Mouse (Mus musculus): ENCODE results near the gene Tldc1. TPM values are rescaled to one million over a fixed set of nuclear protein-coding genes. Genes with fewer than 3 reads are reported as not detected.
A peak's percentile ranks its signal among the peaks of the same experiment; 100 is the strongest.

Gene Tldc1
- total RNA-seq, 2 experiments from 2014 or later: 10.5 to 12.4 TPM

DNA sequence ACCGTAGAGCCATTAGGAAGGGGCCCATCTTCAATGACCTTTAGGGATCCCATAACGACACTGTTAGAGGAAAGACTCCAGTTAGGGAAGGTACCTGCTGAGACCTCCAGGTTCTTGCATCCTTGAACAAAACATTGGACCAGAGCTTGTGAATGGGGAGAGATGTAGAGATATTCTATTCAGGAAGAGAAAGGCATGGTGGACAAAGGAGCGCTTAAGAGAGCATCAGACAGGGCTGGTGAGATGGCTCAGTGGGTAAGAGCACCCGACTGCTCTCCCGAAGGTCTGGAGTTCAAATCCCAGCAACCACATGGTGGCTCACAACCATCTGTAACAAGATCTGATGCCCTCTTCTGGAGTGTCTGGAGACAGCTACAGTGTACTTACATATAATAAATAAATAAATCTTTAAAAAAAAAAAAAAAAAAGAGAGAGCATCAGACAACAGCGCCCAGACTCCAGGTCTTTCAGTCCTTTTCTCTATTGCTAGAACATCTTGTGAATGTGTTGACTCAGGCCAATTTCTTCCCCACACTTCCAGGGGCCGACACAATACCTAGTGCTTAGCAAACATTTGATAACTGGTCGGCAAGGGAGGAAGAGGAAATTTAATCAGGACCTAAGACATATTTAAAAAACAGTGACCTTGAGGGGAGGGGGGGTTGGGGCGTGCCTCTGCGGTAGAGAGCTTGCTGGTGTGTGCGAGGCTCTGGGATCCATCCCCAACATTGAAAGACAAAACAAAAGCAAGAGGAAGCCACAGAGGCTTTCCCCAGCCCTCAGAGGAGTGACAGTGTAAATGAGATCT lies 40.9 kb downstream of the Tldc1 start:
- DNase-seq (ENCODE audit: low spot score): no peak
- intact Hi-C loops (cut with DNase I): no loop called here

DNA sequence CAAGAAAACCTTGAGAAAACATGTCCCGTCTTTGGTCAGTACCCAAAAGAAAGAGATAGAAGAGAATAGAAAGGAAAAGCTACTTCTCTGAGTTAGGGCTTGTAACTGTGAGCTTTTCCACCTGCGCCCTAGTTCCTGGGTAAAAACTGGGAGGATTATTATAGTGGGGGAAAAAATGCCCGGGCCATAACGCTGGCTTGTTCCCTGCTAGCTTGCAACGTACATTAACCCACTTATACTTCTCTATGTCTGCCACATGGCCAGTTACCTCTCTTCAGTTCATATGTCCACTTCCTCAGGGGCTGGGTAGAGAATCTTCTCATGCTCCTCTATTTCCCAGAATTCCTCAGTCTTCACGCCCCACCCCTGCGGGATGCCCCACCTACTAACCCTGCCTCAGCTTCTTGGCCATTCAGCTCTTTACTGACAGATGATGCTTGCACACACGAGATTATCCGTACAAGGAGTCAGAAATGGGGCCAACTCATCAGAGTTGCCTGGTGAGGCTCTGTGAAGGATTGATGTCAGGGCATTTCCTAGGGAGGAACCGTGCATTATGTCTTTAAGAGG lies 41.8 kb downstream of the Tldc1 start:
- DNase-seq (ENCODE audit: low spot score): no peak
- intact Hi-C loops (cut with DNase I): no loop called here

DNA sequence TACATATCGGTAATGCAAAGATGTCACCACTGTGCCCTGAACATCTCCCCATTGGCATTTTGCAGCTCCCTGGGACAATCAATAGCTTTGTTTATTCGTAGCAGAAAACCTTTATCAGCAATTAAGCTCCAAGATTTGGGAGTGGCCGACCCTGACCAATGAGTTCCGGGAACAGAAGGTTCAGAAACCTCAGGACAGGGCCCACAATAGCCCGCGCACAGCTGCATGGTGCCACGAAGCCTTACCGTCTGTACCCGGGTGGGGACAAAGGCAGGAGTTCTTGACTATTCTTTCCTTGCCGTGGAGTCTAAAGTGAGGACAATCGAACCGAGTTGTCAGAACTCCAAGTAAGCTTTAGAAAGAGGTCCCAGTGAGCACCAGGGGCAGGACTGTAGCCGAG lies 46.1 kb downstream of the Tldc1 start:
- DNase-seq (ENCODE audit: low spot score): no peak
- intact Hi-C loops (cut with DNase I): no loop called here

DNA sequence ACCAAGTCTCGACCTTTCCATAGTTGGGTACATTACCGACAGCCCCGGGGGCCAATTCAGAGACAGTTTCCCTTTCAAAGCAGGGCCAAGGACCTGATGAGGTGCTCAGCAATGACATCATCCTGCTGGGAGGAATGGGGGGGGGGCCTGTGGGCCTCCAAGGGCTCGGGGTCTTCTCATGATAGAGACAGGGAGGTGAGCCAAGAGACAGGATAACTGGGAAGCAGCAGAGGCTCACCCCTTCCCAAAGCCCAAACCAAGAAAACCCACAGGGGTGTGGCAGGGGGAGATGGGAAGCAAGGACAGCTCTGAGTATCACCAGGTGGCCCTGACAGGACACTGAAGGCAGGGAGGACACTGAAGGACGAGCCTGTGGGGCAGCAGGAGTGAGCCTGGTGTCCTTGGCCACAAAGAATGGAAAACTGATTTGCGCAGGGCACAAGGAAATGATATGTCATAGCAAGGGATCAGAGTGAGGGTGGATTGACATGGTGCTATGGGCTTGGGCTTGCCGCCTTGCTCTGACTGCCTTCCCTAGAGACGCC lies 49.8 kb downstream of the Tldc1 start:
- no peak for DNase-seq (ENCODE audit: low spot score)
- intact Hi-C loops (cut with DNase I): no loop called here

DNA sequence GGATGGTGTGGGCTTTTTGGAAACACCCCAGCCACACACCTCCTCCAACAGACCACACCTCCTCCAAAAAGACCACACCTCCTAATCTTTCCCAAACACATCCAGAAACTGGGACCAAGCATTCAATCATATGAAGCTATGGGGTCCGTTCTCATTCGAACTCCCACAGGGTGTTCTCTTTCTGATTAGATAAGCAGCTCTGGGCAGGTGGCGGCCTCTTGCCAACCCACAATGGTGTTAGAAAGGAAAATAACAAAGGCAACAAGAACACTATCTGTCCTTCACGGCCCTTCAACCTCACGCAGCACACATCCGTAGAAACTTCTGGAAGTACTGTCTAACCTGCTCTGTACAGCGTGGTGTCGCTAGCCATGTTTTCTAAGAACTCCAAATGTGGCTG lies 51.1 kb downstream of the Tldc1 start:
- intact Hi-C loops (cut with DNase I): no loop called here
- no peak for DNase-seq (ENCODE audit: low spot score)

DNA sequence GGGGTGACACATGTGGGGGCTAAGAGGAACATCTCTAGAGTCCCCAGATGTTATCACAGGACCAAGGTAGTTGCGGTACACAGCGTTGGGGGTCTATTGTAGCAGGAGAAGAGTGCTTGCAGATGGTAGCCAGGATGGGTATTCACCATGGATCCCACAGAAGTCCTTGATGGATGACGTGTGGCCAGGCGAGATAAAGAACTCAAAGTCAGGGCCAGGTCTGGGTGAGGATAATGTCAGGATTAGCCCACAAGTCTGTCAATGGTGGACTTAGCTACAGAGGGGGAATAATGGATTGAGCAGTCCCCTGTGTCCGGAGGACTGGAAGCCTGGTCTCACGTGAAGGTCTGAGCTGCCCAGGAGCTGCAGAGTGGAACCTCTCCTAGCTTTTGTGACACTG lies 53.6 kb downstream of the Tldc1 start:
- intact Hi-C loops (cut with DNase I): no loop called here
- no peak for DNase-seq (ENCODE audit: low spot score)

DNA sequence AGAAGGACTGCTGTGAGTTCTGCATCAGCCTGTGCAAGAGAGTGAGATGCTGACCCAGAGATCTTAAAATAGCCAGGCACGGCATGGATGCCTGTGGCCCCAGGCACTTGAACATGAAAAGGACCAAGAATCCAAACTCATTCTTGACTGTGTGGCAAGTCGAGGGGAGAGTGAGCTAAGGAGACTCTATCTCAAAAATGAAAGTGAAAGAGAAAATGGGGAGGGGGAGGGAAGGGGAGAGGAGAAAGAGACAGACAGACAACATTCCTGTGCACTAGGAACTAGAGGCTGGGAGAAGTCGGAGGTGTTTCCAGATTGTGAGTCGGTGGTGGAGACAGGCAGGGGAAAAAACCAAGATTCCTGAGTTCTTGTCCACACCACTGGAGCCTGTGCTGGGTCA lies 54.5 kb downstream of the Tldc1 start:
- DNase-seq (ENCODE audit: low spot score): no peak
- intact Hi-C loops (cut with DNase I): no loop called here

DNA sequence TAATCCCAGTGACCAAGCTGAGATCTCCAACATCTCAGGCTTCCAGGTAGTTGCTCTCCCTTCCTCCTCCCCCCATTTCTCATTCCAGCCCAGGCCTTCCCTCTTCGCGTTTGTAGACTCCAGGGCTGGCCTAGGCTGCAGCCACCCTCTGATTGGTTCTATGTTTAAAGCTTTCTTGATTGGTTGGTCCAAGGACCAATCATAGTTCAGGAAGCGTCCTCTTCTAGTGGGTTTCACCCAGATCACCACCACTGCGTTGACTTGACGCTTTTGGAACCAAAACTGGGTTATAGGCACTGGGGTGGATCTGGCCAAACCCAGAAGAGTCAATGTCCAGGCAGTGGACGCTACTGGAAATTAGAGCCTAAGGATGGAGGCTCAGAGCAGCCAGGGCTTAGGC lies 55.9 kb downstream of the Tldc1 start:
- DNase-seq (ENCODE audit: low spot score): no peak
- intact Hi-C loops (cut with DNase I): no loop called here

DNA sequence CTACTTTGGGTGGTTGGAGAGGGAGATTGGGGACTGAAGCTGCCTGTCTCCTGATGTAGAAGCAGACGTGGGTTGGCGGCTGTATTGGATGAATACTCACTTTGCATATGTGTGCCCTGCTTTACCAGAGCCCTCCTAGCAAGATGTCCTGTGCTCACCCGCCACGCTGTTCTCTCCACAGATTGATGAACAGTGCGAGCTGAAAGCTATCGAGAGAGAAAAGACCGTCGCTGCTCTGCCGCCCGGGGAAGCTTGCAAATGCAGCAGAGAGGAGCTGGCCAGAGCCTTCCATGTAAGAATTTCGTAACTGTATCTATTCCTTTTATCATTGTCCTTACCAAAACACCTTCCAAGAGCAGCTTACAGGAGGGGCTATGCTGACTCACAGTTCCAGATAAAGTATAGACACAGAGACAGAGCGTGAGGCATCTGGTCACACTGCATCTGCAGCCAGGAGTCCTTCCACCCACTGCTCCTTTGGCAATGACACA lies 59.2 kb downstream of the Tldc1 start:
- intact Hi-C loops (cut with DNase I): no loop called here

DNA sequence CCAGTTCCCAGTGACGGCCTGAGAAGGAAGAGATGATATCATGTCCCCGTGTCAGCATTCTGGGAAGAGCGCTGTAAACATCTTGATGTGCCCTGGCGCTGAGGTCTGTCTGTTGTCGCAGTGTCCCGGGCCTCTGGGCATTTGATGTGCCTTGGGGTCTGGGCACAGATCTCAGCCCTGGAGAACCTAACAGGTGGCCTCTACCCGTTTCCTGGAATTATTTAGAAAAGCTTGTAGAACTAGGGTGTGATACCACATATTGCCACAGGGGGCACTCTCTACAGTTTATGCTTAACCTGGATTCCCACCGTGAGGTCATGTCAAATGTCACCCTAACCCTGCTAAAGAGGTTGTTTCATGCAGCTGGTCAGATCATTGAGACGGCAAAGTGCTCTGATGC lies 60.5 kb downstream of the Tldc1 start:
- DNase-seq (ENCODE audit: low spot score): no peak
- intact Hi-C loops (cut with DNase I): no loop called here

More for the DNA sequence above, 59.2 kb downstream of the Tldc1 start:
- no peak for DNase-seq (ENCODE audit: low spot score)

DNA sequence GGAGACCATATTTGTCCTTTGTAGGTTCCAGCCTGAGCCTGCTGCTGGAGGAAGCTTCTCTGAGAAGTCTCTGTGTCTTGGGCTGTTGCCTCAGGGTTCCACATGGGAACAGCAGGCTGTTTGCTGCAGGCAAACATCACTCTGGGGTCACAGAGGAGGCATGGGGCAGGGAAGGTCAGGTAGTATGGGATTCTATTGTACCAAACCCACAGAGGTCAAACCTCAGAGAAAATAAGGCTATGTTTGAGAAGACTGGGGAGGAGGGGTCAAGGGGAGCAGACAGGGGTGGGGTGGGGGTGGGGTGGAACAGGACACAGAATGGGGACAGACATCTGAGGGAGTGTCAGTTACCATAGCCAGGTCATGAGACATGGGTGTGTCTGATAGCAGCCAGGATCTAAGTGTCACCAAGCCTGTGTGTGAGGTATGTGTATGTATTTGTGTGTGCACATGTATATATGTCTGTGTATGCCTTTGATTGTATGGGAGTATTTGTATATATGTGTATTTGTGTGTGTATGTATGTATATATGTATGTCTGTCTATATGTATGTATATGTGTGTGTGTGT lies 61.4 kb downstream of the Tldc1 start:
- DNase-seq (ENCODE audit: low spot score): no peak
- intact Hi-C loops (cut with DNase I): no loop called here

DNA sequence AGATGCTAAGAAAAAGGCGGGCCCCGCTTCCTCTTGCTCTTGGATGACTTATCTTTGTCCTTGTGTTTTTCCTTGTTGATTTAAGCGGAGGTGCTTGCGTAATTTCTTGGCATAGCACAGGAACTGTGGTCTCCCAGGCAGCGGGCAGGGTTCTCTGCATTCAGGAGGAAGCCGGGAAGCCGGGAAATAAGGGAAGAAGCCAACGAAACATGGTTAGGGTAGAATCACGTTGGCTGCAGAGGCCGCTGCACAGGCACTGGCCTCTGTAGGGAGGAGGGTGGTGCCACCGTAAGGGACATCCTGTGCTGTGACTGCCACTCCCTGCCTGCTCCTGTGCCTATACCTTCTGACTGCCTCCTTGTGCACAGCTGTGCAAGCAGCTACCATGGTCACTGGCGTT lies 63.0 kb downstream of the Tldc1 start:
- intact Hi-C loops (cut with DNase I): no loop called here
- peak; percentile 41 for DNase-seq (ENCODE audit: low spot score)

DNA sequence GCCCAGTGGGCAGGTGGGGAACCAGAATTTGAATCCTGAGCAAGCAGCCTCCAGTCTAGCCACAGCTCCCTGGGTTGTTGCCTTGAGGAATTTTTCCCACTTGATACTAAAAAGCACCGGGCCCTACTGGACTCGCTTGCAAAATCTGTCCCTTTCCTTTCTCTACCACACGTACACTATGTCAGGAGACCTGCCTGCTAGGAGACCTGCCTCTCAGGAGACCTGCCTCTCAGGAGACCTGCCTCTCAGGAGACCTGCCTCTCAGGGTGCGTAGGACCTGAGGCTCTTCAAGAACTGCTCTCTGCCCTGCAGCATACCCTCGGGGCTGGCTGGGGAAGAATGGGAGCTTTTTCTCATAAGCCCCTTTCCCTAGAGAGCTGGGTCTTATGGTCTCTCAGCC lies 64.8 kb downstream of the Tldc1 start:
- no peak for DNase-seq (ENCODE audit: low spot score)
- intact Hi-C loops (cut with DNase I): no loop called here

DNA sequence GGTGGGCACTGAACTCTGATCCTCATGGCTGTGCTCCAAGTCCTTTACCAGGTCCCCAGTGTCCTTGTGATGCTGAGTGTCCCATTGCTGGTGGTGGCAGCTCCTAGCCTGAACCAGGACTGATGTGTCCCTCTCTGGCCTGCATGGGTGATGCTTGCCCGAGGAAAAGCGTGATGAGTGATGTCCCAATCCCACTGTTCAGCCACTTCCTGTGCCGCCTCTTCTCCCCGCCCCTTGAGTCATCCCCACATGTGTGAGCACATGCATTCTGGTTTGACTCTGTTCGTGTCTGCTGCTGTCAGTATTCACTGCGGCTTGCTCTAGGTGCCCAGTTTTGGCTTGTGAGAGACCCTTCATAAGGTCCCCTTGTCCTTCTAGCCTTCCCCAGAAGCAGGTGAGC lies 66.0 kb downstream of the Tldc1 start:
- peak; percentile 24 for DNase-seq (ENCODE audit: low spot score)
- intact Hi-C loops (cut with DNase I): no loop called here

Other genes starting within 250 kb of the Tldc1 start
- gene Mbtps1, start 219.7 kb downstream of the Tldc1 start, total RNA-seq (2021): 10 to 100 TPM; 39.8 to 40.3 TPM
- gene Hsdl1, start 203.2 kb downstream of the Tldc1 start, total RNA-seq (2021): 10 to 100 TPM; 18.7 to 20.1 TPM
- gene Dnaaf1, start 203.2 kb downstream of the Tldc1 start, total RNA-seq (2021): not detected
- gene Taf1c, start 173.2 kb downstream of the Tldc1 start, total RNA-seq (2021): 1 to 10 TPM; 2.9 to 4.2 TPM
- not detected for gene Adad2, start 165.7 kb downstream of the Tldc1 start, total RNA-seq (2021)
- under 1 TPM; 0.06 to 0.16 TPM for gene Kcng4, start 142.7 kb downstream of the Tldc1 start, total RNA-seq (2021)
- gene Wfdc1, start 112.1 kb downstream of the Tldc1 start, total RNA-seq (2021): 10 to 100 TPM; 45.5 to 49.2 TPM
- gene Atp2c2, start 78.4 kb downstream of the Tldc1 start, total RNA-seq (2021): not detected
- gene Cotl1, start 62.1 kb upstream of the Tldc1 start, total RNA-seq (2021): 10 to 100 TPM; 17.3 to 20.2 TPM
- gene Klhl36, start 83.8 kb upstream of the Tldc1 start, total RNA-seq (2021): 1 to 10 TPM; 2.3 to 3.3 TPM
- gene Usp10, start 131.9 kb upstream of the Tldc1 start, total RNA-seq (2021): 10 to 100 TPM; 44.4 to 44.8 TPM
- gene Gm20388, start 132.4 kb upstream of the Tldc1 start, total RNA-seq (2021): 1 to 10 TPM in 1 of 2 experiments, not detected in 1; 2.7 TPM
- 10 to 100 TPM; 21.7 to 25.7 TPM for gene Crispld2, start 214.0 kb upstream of the Tldc1 start, total RNA-seq (2021)